Mouse (Mus musculus) kidney, adult 2 months (tissue): ENCODE measurements at regions not wholly inside any gene's neighbourhood (a gene's known extent, or its start where the extent isn't known, plus 50 kb on each side); places are given as distances from the start of the nearest gene placed in this dataset.

Source experiments
- CTCF ChIP-seq: fragments of 200-500 bp; conservative IDR thresholded peaks from 2 replicates; pipeline ENCODE4 v1.5.1; 2011; ENCODE audit warnings: low read depth, mild to moderate bottlenecking, control low read depth, low read length, moderate library complexity, mixed read lengths; ENCODE audit not compliant: insufficient read depth, insufficient read length
- POLR2A ChIP-seq: fragments of 200-500 bp; IDR thresholded peaks from one replicate; pipeline ENCODE4 v1.6.1; 2011; ENCODE audit warnings: low read depth, low read length, control low read depth

- TF ChIP-seq CTCF: no peak
- no peak for TF ChIP-seq POLR2A
Measured at GRCm38 (mm10) chr13:5545521-5545920, 315.8 kb upstream of the Klf6 start.
